Mouse (Mus musculus) G1E (cell line): ENCODE data around the gene Neb. TPM values are rescaled to one million over a fixed set of nuclear protein-coding genes. Genes with fewer than 3 reads are reported as not detected.
"Not testable (repeated sequence)": the region's sequence is repeated elsewhere in the genome, so short reads cannot be mapped to it uniquely, and the experiment has no call there.

Source experiments
- ATAC-seq: 2 replicates; pipeline ENCODE4 v1.8.0; 2016; ENCODE audit warnings: mild to moderate bottlenecking; ENCODE audit not compliant: insufficient number of reproducible peaks, poor library complexity, low FRiP score, severe bottlenecking; ENCODE audit errors: extremely low read depth
- DNase-seq: peaks from one replicate; pipeline ENCODE4 v3.0.0; 2012; ENCODE audit warnings: low spot score
- H3K27me3 ChIP-seq: 2 replicates; pipeline ENCODE4 v1.6.1; 2012; ENCODE audit warnings: mild to moderate bottlenecking, low read length, inconsistent platforms; ENCODE audit not compliant: insufficient read depth
- H3K36me3 ChIP-seq: replicated peaks from 2 replicates; pipeline ENCODE3; 2012; ENCODE audit warnings: mild to moderate bottlenecking, inconsistent platforms
- H3K4me1 ChIP-seq: 2 replicates; pipeline ENCODE4 v1.6.1; 2012; ENCODE audit warnings: low read depth, low read length, inconsistent platforms, mixed read lengths; ENCODE audit not compliant: insufficient read depth
- H3K4me3 ChIP-seq: 2 replicates; pipeline ENCODE4 v1.5.1; 2012; ENCODE audit warnings: low read depth, mild to moderate bottlenecking, inconsistent platforms, low read length, moderate library complexity, mixed read lengths
- H3K9me3 ChIP-seq: replicated peaks from 2 replicates; pipeline ENCODE4 v1.6.1; 2012; ENCODE audit warnings: inconsistent platforms
- CTCF ChIP-seq: IDR thresholded peaks from 2 replicates; pipeline ENCODE4 v1.5.1; 2012; ENCODE audit warnings: low read depth, low read length, inconsistent platforms, mixed read lengths
- GATA1 ChIP-seq: IDR thresholded peaks from 2 replicates; pipeline ENCODE4 v1.6.1; 2012; ENCODE audit warnings: borderline replicate concordance, low read length, inconsistent platforms, mixed read lengths
- GATA2 ChIP-seq: IDR thresholded peaks from 2 replicates; pipeline ENCODE4 v1.6.1; 2012; ENCODE audit warnings: low read depth, low read length, inconsistent platforms, borderline replicate concordance
- POLR2AphosphoS5 ChIP-seq: IDR thresholded peaks from 2 replicates; pipeline ENCODE4 v1.6.1; 2012; ENCODE audit warnings: low read depth, low read length, inconsistent platforms; ENCODE audit not compliant: insufficient replicate concordance
- TAL1 ChIP-seq: conservative IDR thresholded peaks from 2 replicates; pipeline ENCODE4 v1.6.1; 2012; ENCODE audit warnings: low read depth, low read length, inconsistent platforms, mixed read lengths
- polyA plus RNA-seq: library from polyadenylated mRNA; stranded (reverse); fragments of >175 nt; gene quantifications from 2 replicates; pipeline ENCODE4 v1.2.3, GENCODE M21; 2012
- total RNA-seq, 2 experiments: library from RNA; stranded (forward) in 1 of 2; stranded (reverse) in 1 of 2; fragments of 200-1000 nt in 1 of 2; fragments of >200 nt in 1 of 2; fragmentation: Nextera tagmentation in 1 of 2; gene quantifications; 2 replicates each; pipeline ENCODE4 v1.2.3; 2014 to 2017

The Neb gene
- total and polyA plus RNA-seq, 3 experiments, result 0.05 to 1.2 (median 0.75) TPM

DNA sequence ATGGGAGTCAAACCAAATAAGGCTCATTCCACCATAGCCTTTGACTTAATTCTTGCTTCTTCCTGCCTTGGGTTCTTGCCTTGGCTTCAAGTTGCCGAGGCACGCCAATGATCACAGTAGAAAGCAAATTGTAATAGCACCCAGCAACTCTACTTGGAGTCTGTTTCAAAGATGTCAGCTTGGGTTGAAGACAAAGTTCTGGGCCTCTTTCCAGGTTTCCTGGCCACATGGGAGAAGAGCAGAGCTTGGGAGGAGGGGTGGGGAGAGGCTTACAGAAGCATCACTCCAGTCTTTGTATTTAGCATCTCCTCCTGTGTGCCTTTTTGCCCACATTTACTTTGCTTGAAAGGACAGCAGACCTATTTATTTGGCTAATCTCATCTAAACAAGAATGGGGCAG is 244.9 kb downstream of the Neb start:
- no peak for TF ChIP-seq TAL1
- no peak for TF ChIP-seq CTCF
- TF ChIP-seq GATA1, result no peak
- TF ChIP-seq GATA2, result no peak
- TF ChIP-seq POLR2AphosphoS5, result no peak
- ATAC-seq, result no peak
- DNase-seq, result no peak
- Histone ChIP-seq H3K4me3 (no peak overlapping the region), H3K27me3 (no peaks in the 10 kb centered on the region), H3K4me1 (no peaks in the 10 kb centered on the region), H3K36me3 (peaks cover 8% of the 10 kb centered on the region), H3K9me3 (no peaks in the 10 kb centered on the region)

DNA sequence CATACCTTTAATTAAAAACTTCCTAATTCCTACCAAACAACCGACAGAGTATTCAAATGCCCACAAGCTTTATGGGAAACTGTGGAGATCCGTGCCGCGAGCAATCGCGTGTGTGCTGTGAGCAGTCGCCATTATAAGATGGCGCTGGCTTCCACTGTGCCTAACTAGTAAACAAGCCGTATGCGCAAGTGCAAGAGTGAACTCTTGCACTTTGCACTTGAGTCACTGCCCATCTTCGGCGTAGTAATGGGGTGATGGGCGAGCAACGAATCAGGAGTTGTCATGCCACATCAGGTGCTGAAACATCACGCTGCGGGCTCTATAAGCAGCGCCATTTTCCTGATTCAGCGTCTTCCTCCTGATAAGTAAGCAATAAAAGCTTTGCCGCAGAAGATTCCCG is 246.9 kb downstream of the Neb start:
- H3K4me1 ChIP-seq, H3K4me3 ChIP-seq, DNase-seq, ATAC-seq, H3K9me3 ChIP-seq, H3K27me3 ChIP-seq: not testable (repeated sequence)
- H3K36me3 ChIP-seq, result peaks cover 10% of the 10 kb centered on the region

DNA sequence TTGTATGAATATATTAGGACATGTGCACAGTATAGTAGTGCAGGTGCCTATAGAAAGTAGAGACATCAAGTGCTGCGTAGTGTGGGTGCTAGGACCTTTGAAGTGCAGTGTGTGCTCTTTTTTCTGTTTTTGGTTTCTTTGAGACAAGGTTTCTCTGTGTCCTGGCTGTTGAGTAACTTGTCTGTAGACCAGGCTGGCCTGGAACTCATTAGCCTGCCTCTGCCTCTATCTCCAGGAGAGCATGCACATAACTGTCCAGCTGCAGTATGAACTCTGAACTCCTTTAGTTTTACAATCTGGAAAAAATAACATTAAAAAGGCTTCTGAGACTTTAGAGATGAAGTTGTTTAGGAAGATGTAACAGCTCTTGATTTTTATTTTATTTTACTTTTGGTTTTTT is 264.2 kb downstream of the Neb start:
- ATAC-seq (no peak; the same call in 1 of the 2 replicates), DNase-seq (no peak)
- Histone ChIP-seq H3K36me3 (peaks cover 94% of the 10 kb centered on the region), H3K27me3 (no peaks in the 10 kb centered on the region), H3K9me3 (no peaks in the 10 kb centered on the region), H3K4me1 (peaks cover 10% of the 10 kb centered on the region; the same call in 1 of the 2 replicates), H3K4me3 (no peak overlapping the region)
- no peak for TF ChIP-seq GATA1
- TF ChIP-seq GATA2, result no peak
- TF ChIP-seq POLR2AphosphoS5, result no peak
- no peak for TF ChIP-seq TAL1
- no peak for TF ChIP-seq CTCF

Other genes starting within 250 kb of the Neb start
- gene Arl5a, start 46.4 kb upstream of the Neb start, total RNA-seq (2014; fragmentation: Nextera tagmentation), result 32.1 and 45.9 TPM in 2 replicates
- 36.6 and 40.3 TPM in 2 replicates for gene Arl5a, start 46.4 kb upstream of the Neb start, total RNA-seq (2017)
- 5.4 and 6.4 TPM in 2 replicates for gene Arl5a, start 46.4 kb upstream of the Neb start, polyA plus RNA-seq